Mouse (Mus musculus): ENCODE measurements around the gene Gm15517.

DNA sequence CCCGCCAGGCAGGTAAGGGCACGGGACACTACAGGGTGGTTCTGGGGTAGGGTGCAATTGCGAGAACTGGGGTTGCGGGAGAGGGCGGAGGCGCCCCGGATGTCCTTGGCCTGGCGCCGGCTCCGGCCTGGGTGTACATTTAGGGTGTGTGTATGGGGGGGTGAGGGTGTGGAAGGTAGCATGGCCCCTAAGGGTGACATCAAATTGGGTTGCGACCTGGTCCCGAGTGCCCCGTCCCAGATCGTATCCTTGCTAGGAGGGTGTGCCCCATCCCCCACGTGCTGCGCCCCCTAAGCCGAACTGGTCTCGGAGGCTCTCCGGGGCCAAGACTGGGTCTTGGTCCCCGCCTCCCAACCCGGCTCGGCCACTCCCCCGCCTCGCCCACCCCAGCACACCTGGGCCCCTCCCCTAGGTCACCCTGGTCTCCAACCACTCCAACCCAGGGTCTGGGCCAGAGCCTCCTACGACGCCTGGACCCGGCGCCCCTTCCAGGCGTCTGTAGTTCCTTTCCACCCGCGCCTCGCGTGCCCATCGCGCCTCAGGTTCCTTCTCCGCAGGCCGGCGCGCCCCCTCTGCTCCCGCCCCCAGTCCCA lies 49.1 kb downstream of the Gm15517 start:
- TF ChIP-seq CTCF (conservative IDR thresholded peaks at IDR 0.05; ENCODE audit: low read length) (no peak), NANOG (IDR thresholded peaks at IDR 0.05; ENCODE audit: borderline replicate concordance, low read length) (no peak), POU5F1 (IDR thresholded peaks at IDR 0.05; ENCODE audit: borderline replicate concordance, low read length) (no peak)
